Mouse (Mus musculus): ENCODE data around the gene Eno1. TPM values are rescaled to one million over a fixed set of nuclear protein-coding genes. Genes with fewer than 3 reads are reported as not detected.
A peak's percentile ranks its signal among the peaks of the same experiment; 100 is the strongest.
"Not testable (repeated sequence)": the region's sequence is repeated elsewhere in the genome, so short reads cannot be mapped to it uniquely, and the experiment has no call there.

Gene Eno1
- polyA plus RNA-seq, 1 experiment, result 1,403 TPM

GRCm38 (mm10) chr4:150265471-150265870 lies 28.9 kb downstream of the Eno1 start:
- no peaks in the 10 kb centered on the region for H3K9me3 ChIP-seq (replicated peaks; ENCODE audit: control insufficient read depth, insufficient read depth, low read length, poor library complexity, severe bottlenecking)
- no peak overlapping the region for H3K4me3 ChIP-seq (ENCODE audit: low read depth, low read length)
- no peaks in the 10 kb centered on the region for H3K36me3 ChIP-seq (ENCODE audit: control insufficient read depth, insufficient read depth, low read length, poor library complexity, severe bottlenecking)
- no peak overlapping the region for H3K27ac ChIP-seq (ENCODE audit: insufficient read depth, low read length)
- TF ChIP-seq EP300 (IDR thresholded peaks at IDR 0.05; ENCODE audit: insufficient read depth, low read depth, low read length) (no peak), POLR2A (IDR thresholded peaks at IDR 0.05; ENCODE audit: insufficient read depth, low read length) (no peak)
- no peaks in the 10 kb centered on the region for H3K27me3 ChIP-seq (ENCODE audit: control insufficient read depth, insufficient read depth, low read length, poor library complexity, severe bottlenecking)
- peaks cover 7% of the 10 kb centered on the region for H3K4me1 ChIP-seq (ENCODE audit: control insufficient read depth, insufficient read depth, low read length)
- no peak overlapping the region for H3K9ac ChIP-seq (ENCODE audit: low read depth, poor library complexity, severe bottlenecking)

GRCm38 (mm10) chr4:150266655-150267223 lies 30.2 kb downstream of the Eno1 start:
- Histone ChIP-seq H3K27ac (ENCODE audit: insufficient read depth, low read length) (no peak overlapping the region), H3K9ac (ENCODE audit: low read depth, poor library complexity, severe bottlenecking) (no peak overlapping the region), H3K4me1 (ENCODE audit: control insufficient read depth, insufficient read depth, low read length) (peaks cover 7% of the 10 kb centered on the region), H3K9me3 (replicated peaks; ENCODE audit: control insufficient read depth, insufficient read depth, low read length, poor library complexity, severe bottlenecking) (no peaks in the 10 kb centered on the region), H3K36me3 (ENCODE audit: control insufficient read depth, insufficient read depth, low read length, poor library complexity, severe bottlenecking) (no peaks in the 10 kb centered on the region), H3K4me3 (ENCODE audit: low read depth, low read length) (no peak overlapping the region), H3K27me3 (ENCODE audit: control insufficient read depth, insufficient read depth, low read length, poor library complexity, severe bottlenecking) (no peaks in the 10 kb centered on the region)
- TF ChIP-seq EP300 (IDR thresholded peaks at IDR 0.05; ENCODE audit: insufficient read depth, low read depth, low read length) (no peak), POLR2A (IDR thresholded peaks at IDR 0.05; ENCODE audit: insufficient read depth, low read length) (no peak), CTCF (IDR thresholded peaks at IDR 0.05; ENCODE audit: low read depth, low read length) (no peak)

GRCm38 (mm10) chr4:150268674-150269653 lies 32.4 kb downstream of the Eno1 start:
- 0 out of 2 replicates have a peak overlapping the region, but pooled peaks have one; percentile 10 for H3K27ac ChIP-seq (ENCODE audit: insufficient read depth, low read length)
- peak overlapping the region; percentile 5; the same call in 1 of the 2 replicates for H3K9ac ChIP-seq (ENCODE audit: low read depth, poor library complexity, severe bottlenecking)

DNA sequence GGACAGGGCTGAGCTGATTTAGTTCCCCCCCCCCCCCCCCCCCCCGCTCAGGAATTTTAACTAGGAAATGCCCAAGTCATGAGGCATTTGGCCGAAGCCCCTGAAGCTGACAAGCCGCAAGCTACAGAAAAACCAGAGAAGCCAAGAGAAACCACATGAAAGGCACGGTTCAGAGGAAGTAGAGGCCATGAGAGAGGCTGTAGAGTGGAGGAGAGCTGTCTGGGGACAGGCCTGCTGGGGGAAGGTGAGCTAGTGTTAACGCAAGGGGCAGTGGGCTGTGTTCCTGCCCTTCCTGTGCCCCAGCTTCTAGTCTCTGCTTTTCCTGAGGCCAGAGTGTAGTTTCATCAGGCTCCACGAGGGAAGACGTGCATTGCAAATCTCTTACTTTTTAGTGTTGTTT lies 33.2 kb downstream of the Eno1 start:
- H3K4me1 ChIP-seq (ENCODE audit: control insufficient read depth, insufficient read depth, low read length), result peaks cover 5% of the 10 kb centered on the region
- H3K27me3 ChIP-seq (ENCODE audit: control insufficient read depth, insufficient read depth, low read length, poor library complexity, severe bottlenecking), result no peaks in the 10 kb centered on the region
- no peaks in the 10 kb centered on the region for H3K9me3 ChIP-seq (replicated peaks; ENCODE audit: control insufficient read depth, insufficient read depth, low read length, poor library complexity, severe bottlenecking)
- H3K27ac ChIP-seq (ENCODE audit: insufficient read depth, low read length), result no peak overlapping the region
- no peak overlapping the region for H3K9ac ChIP-seq (ENCODE audit: low read depth, poor library complexity, severe bottlenecking)
- no peak overlapping the region for H3K4me3 ChIP-seq (ENCODE audit: low read depth, low read length)
- H3K36me3 ChIP-seq (ENCODE audit: control insufficient read depth, insufficient read depth, low read length, poor library complexity, severe bottlenecking), result no peaks in the 10 kb centered on the region
- TF ChIP-seq EP300 (IDR thresholded peaks at IDR 0.05; ENCODE audit: insufficient read depth, low read depth, low read length), result no peak
- no peak for TF ChIP-seq CTCF (IDR thresholded peaks at IDR 0.05; ENCODE audit: low read depth, low read length)

More at GRCm38 (mm10) chr4:150268674-150269653, 32.4 kb downstream of the Eno1 start:
- H3K9me3 ChIP-seq (replicated peaks; ENCODE audit: control insufficient read depth, insufficient read depth, low read length, poor library complexity, severe bottlenecking), result no peaks in the 10 kb centered on the region
- H3K4me1 ChIP-seq (ENCODE audit: control insufficient read depth, insufficient read depth, low read length), result peaks cover 7% of the 10 kb centered on the region
- H3K27me3 ChIP-seq (ENCODE audit: control insufficient read depth, insufficient read depth, low read length, poor library complexity, severe bottlenecking), result no peaks in the 10 kb centered on the region
- 0 out of 2 replicates have a peak, but pooled peaks have one; percentile 26 for TF ChIP-seq EP300 (IDR thresholded peaks at IDR 0.05; ENCODE audit: insufficient read depth, low read depth, low read length)
- no peak for TF ChIP-seq POLR2A (IDR thresholded peaks at IDR 0.05; ENCODE audit: insufficient read depth, low read length)
- H3K4me3 ChIP-seq (ENCODE audit: low read depth, low read length), result peak overlapping the region; percentile 16
- H3K36me3 ChIP-seq (ENCODE audit: control insufficient read depth, insufficient read depth, low read length, poor library complexity, severe bottlenecking), result no peaks in the 10 kb centered on the region

DNA sequence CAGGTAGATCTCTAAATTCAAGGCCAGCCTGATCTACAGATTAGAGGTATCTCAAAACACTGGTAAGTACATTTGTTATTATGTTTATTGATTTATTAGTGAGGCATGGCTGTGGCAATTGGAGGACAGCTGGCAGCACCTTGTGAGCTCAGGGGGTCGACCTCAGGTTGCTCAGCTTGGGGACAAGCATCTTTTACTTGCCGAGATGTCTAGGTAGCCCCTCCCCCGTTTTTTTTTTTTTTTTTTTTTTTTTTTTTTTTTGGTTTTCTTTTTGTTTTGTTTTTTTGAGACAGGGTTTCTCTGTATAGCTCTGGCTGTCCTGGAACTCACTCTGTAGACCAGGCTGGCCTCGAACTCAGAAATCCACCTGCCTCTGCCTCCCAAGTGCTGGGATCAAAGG lies 34.2 kb downstream of the Eno1 start:
- not testable (repeated sequence) for H3K4me3 ChIP-seq (ENCODE audit: low read depth, low read length); H3K9ac ChIP-seq (ENCODE audit: low read depth, poor library complexity, severe bottlenecking)

DNA sequence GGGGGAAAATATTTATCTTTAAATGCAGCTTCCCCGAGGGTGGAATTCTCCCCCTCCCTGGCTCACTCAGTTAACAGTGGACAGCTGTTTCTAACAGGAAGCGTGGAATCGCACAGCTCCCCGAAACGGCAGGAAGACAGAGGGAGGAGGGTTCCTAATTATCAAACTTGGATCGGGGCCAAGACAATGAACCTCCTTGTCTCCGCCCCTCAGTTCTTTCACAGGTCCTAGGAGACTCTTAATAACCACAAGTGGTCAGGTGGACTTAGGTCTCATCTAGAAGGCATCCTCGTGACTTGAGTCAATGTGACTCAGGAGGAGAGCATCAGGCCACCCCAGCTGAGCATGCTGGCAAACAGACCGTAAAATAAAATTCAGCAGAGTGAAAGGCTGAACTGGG lies 36.2 kb downstream of the Eno1 start:
- Histone ChIP-seq H3K4me3 (ENCODE audit: low read depth, low read length) (no peak overlapping the region), H3K9ac (ENCODE audit: low read depth, poor library complexity, severe bottlenecking) (no peak overlapping the region), H3K9me3 (replicated peaks; ENCODE audit: control insufficient read depth, insufficient read depth, low read length, poor library complexity, severe bottlenecking) (no peaks in the 10 kb centered on the region), H3K36me3 (ENCODE audit: control insufficient read depth, insufficient read depth, low read length, poor library complexity, severe bottlenecking) (no peaks in the 10 kb centered on the region), H3K4me1 (ENCODE audit: control insufficient read depth, insufficient read depth, low read length) (peaks cover 5% of the 10 kb centered on the region), H3K27me3 (ENCODE audit: control insufficient read depth, insufficient read depth, low read length, poor library complexity, severe bottlenecking) (no peaks in the 10 kb centered on the region), H3K27ac (ENCODE audit: insufficient read depth, low read length) (no peak overlapping the region)
- no peak for TF ChIP-seq POLR2A (IDR thresholded peaks at IDR 0.05; ENCODE audit: insufficient read depth, low read length)

More for the DNA sequence above, 34.2 kb downstream of the Eno1 start:
- not testable (repeated sequence) for H3K4me1 ChIP-seq (ENCODE audit: control insufficient read depth, insufficient read depth, low read length); H3K36me3 ChIP-seq (ENCODE audit: control insufficient read depth, insufficient read depth, low read length, poor library complexity, severe bottlenecking); H3K27ac ChIP-seq (ENCODE audit: insufficient read depth, low read length); H3K27me3 ChIP-seq (ENCODE audit: control insufficient read depth, insufficient read depth, low read length, poor library complexity, severe bottlenecking); H3K9me3 ChIP-seq (replicated peaks; ENCODE audit: control insufficient read depth, insufficient read depth, low read length, poor library complexity, severe bottlenecking)
